Mouse (Mus musculus) ES-Bruce4 (cell line): Measurements from ENCODE around the gene Lpp.

Source experiments
- CTCF ChIP-seq: IDR thresholded peaks from one replicate; pipeline ENCODE4 v1.8.1; 2011; ENCODE audit warnings: low read depth, low read length
- POLR2A ChIP-seq: IDR thresholded peaks from one replicate; pipeline ENCODE4 v1.8.1; 2011; ENCODE audit warnings: low read length; ENCODE audit not compliant: insufficient read depth

DNA sequence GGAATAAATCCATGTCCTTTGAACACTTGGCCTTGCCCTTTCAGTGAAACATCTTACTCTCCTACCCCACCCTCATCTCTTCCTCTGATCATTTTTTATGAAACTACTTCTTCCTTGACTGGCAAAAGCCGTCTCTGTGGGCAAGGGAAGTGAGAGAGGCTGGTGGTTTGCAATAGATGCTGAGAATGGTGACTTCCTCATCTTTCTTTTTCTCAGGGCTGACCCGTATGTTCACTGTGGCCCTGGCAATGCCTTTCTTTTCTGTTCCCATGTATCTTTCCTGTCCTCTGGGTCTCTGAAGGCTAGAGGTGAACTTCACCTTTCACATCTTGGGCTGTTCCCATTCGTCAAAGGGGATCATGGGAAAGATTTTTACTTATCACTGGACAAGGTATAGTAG, 226.7 kb downstream of the Lpp start:
- TF ChIP-seq CTCF (no peak), POLR2A (no peak)
